Mouse (Mus musculus) erythroblast, embryonic 14.5 days (primary cell): Measurements from ENCODE around the gene Plekha6. TPM values are rescaled to one million over a fixed set of nuclear protein-coding genes. Genes with fewer than 3 reads are reported as not detected.

Experiments used
- H3K27me3 ChIP-seq: 2 replicates; pipeline ENCODE4 v1.6.1; 2012; ENCODE audit warnings: inconsistent platforms; ENCODE audit not compliant: control insufficient read depth
- H3K36me3 ChIP-seq: 2 replicates; pipeline ENCODE4 v1.6.1; 2012; ENCODE audit warnings: mild to moderate bottlenecking, inconsistent platforms; ENCODE audit not compliant: control insufficient read depth
- H3K4me1 ChIP-seq: 2 replicates; pipeline ENCODE4 v1.6.1; 2012; ENCODE audit warnings: inconsistent platforms; ENCODE audit not compliant: control insufficient read depth
- H3K4me3 ChIP-seq: replicated peaks from 2 replicates; pipeline ENCODE3; 2012; ENCODE audit warnings: moderate library complexity, mild to moderate bottlenecking, inconsistent platforms
- H3K9me3 ChIP-seq: 2 replicates; pipeline ENCODE4 v1.6.1; 2012; ENCODE audit warnings: low read length, inconsistent platforms, mixed read lengths; ENCODE audit not compliant: control insufficient read depth
- GATA1 ChIP-seq: IDR thresholded peaks from 2 replicates; pipeline ENCODE4 v1.6.1; 2012; ENCODE audit warnings: low read length, inconsistent platforms, mixed read lengths
- TAL1 ChIP-seq: IDR thresholded peaks from 3 replicates; pipeline ENCODE4 v1.6.1; 2012; ENCODE audit warnings: low read length, inconsistent platforms, mixed read lengths
- polyA plus RNA-seq: library from polyadenylated mRNA; stranded (reverse); fragments of >175 nt; gene quantifications from 2 replicates; pipeline ENCODE4 v1.2.3, GENCODE M21; 2012

Gene Plekha6
- polyA plus RNA-seq, 1 experiment: 0.04 TPM

DNA sequence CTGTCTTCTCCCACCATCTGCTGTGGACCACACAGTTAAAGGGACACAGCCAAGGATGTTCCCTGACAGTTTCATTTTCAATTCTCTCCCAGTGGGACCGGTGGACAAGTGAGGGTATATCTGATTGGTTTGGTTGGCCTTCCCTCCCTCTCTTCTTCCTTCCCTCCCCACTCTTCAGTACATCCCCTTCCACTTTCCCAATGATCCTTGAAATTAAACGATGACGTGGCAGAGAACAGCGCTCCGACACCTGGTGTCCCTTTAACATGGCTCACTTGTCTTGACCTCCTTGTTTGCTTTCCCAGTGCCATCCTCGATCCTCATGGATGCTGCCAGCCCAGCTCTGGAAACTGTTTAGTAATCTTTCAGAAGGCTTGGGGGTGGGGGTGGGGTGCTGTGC lies 114.5 kb downstream of the Plekha6 start:
- no peaks in the 10 kb centered on the region for H3K9me3 ChIP-seq
- no peak overlapping the region for H3K4me3 ChIP-seq
- peaks cover 3% of the 10 kb centered on the region; the same call in 1 of the 2 replicates for H3K36me3 ChIP-seq
- no peaks in the 10 kb centered on the region for H3K4me1 ChIP-seq
- TF ChIP-seq GATA1: no peak
- no peak for TF ChIP-seq TAL1
- H3K27me3 ChIP-seq: no peaks in the 10 kb centered on the region

- TF ChIP-seq GATA1 (no peak), TAL1 (no peak)
- no peaks in the 10 kb centered on the region for H3K27me3 ChIP-seq
- H3K4me3 ChIP-seq: no peak overlapping the region
- H3K36me3 ChIP-seq: no peaks in the 10 kb centered on the region; the same call in 1 of the 2 replicates
- no peaks in the 10 kb centered on the region for H3K4me1 ChIP-seq
- H3K9me3 ChIP-seq: no peaks in the 10 kb centered on the region
Observed at GRCm38 (mm10) chr1:133278946-133279631, 115.1 kb downstream of the Plekha6 start.

GRCm38 (mm10) chr1:133279632-133280093 lies 115.7 kb downstream of the Plekha6 start:
- Histone ChIP-seq H3K27me3 (no peaks in the 10 kb centered on the region), H3K4me1 (no peaks in the 10 kb centered on the region), H3K9me3 (no peaks in the 10 kb centered on the region), H3K36me3 (no peaks in the 10 kb centered on the region; the same call in 1 of the 2 replicates), H3K4me3 (no peak overlapping the region)
- no peak for TF ChIP-seq GATA1
- no peak for TF ChIP-seq TAL1

GRCm38 (mm10) chr1:133280537-133280936 lies 116.5 kb downstream of the Plekha6 start:
- no peaks in the 10 kb centered on the region; the same call in 1 of the 2 replicates for H3K36me3 ChIP-seq
- H3K9me3 ChIP-seq: no peaks in the 10 kb centered on the region
- no peak overlapping the region for H3K4me3 ChIP-seq
- H3K27me3 ChIP-seq: no peaks in the 10 kb centered on the region
- no peaks in the 10 kb centered on the region for H3K4me1 ChIP-seq
- TF ChIP-seq GATA1 (no peak), TAL1 (no peak)

DNA sequence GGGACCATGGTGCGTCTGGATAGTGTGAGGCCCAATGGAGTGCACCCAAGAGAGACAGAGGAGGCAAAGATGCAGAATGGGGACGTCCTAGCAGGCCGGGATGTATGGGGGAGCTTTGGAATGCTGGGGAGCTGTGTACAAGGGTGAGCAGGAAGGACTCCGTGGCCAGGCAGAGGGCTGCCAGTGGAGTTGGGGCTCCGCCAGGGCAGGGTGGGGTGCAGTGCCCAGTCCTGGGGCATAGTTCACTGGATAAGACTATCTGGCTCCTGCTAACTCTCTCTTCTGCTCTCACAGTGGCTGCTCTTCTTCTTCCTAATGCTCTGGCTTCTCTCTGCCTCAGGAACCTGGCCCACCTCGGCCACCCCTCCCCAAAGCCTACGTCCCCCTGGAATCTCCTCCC lies 121.9 kb downstream of the Plekha6 start:
- no peaks in the 10 kb centered on the region for H3K4me1 ChIP-seq
- no peaks in the 10 kb centered on the region; the same call in 1 of the 2 replicates for H3K36me3 ChIP-seq
- H3K27me3 ChIP-seq: no peaks in the 10 kb centered on the region
- TF ChIP-seq TAL1 (no peak), GATA1 (no peak)
- no peak overlapping the region for H3K4me3 ChIP-seq
- no peaks in the 10 kb centered on the region for H3K9me3 ChIP-seq

DNA sequence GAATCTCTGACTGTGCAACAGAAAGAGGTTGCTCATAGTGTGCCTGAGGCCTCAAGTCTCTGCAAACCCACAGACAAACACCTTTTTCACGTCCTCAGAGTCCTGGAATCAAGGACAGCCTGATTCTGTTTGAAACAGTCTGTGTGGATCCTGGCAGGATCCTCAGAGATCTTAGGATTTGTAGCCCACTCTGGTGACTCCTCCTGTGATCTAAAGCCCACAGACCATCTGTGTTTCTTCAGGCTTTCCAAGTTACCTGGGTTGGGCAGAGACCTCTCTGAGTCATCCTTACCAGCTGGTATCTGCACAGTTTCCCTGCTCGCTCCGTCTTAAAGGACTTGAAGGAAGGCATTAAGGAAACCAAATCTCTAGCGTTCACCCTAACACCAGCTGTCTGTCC lies 123.0 kb downstream of the Plekha6 start:
- no peak overlapping the region for H3K4me3 ChIP-seq
- H3K27me3 ChIP-seq: no peaks in the 10 kb centered on the region
- no peaks in the 10 kb centered on the region; the same call in 1 of the 2 replicates for H3K36me3 ChIP-seq
- H3K9me3 ChIP-seq: no peaks in the 10 kb centered on the region
- TF ChIP-seq GATA1 (no peak), TAL1 (no peak)
- H3K4me1 ChIP-seq: no peaks in the 10 kb centered on the region

GRCm38 (mm10) chr1:133287880-133288279 lies 123.9 kb downstream of the Plekha6 start:
- H3K27me3 ChIP-seq: no peaks in the 10 kb centered on the region
- no peaks in the 10 kb centered on the region for H3K9me3 ChIP-seq
- no peak overlapping the region for H3K4me3 ChIP-seq
- no peak for TF ChIP-seq TAL1
- TF ChIP-seq GATA1: no peak
- no peaks in the 10 kb centered on the region for H3K4me1 ChIP-seq
- H3K36me3 ChIP-seq: no peaks in the 10 kb centered on the region; the same call in 1 of the 2 replicates

- Histone ChIP-seq H3K36me3 (no peaks in the 10 kb centered on the region; the same call in 1 of the 2 replicates), H3K27me3 (no peaks in the 10 kb centered on the region), H3K9me3 (no peaks in the 10 kb centered on the region), H3K4me1 (no peaks in the 10 kb centered on the region), H3K4me3 (no peak overlapping the region)
- TF ChIP-seq TAL1 (no peak), GATA1 (no peak)
Observed at GRCm38 (mm10) chr1:133291888-133292287, 127.9 kb downstream of the Plekha6 start.

- TF ChIP-seq TAL1 (no peak), GATA1 (no peak)
- Histone ChIP-seq H3K4me3 (no peak overlapping the region), H3K27me3 (no peaks in the 10 kb centered on the region), H3K4me1 (no peaks in the 10 kb centered on the region), H3K36me3 (no peaks in the 10 kb centered on the region; the same call in 1 of the 2 replicates), H3K9me3 (no peaks in the 10 kb centered on the region)
Observed at GRCm38 (mm10) chr1:133292608-133293007, 128.6 kb downstream of the Plekha6 start.
